Mouse (Mus musculus) megakaryocyte progenitor cell, adult 5-6 weeks (primary cell): ENCODE data around the gene Slc7a6os. TPM values are rescaled to one million over a fixed set of nuclear protein-coding genes. Genes with fewer than 3 reads are reported as not detected.

ENCODE experiments used
- ATAC-seq: replicated peaks from 2 replicates; pipeline ENCODE4 v1.8.0; 2016; ENCODE audit warnings: mild to moderate bottlenecking, moderate TSS enrichment, inconsistent platforms; ENCODE audit not compliant: poor library complexity
- total RNA-seq, 2 experiments: library from RNA; stranded (forward) in 1 of 2; stranded (reverse) in 1 of 2; fragments of 157-497, 149-512 nt in 1 of 2; fragments of 200-1000 nt in 1 of 2; gene quantifications; 2 replicates each; pipeline versions ENCODE4 v1.2.3 to v1.2.4; 2015 to 2017

Gene Slc7a6os
- total RNA-seq, 2 experiments from 2014 or later, result 39.5 to 54.2 TPM

DNA sequence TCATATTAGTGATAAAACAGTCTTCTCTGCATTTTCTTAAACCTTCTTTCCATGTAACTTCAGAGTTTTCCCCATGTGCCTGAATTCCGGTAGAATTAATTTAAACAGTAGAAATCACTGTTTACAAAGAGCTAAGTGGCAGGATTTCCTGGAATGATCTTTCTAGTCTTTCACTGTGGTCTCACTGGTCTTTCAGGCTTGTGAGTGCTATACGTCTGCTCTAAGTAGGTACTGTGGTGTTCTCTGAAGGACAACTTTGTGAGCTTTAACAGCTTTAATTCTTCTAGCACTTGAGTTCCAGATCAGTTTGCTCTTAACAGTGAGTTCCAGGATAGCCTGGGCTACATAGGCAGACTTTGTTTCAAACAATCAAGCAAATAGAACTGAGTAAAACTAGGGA, 32.3 kb downstream of the Slc7a6os start:
- ATAC-seq, result no peak

DNA sequence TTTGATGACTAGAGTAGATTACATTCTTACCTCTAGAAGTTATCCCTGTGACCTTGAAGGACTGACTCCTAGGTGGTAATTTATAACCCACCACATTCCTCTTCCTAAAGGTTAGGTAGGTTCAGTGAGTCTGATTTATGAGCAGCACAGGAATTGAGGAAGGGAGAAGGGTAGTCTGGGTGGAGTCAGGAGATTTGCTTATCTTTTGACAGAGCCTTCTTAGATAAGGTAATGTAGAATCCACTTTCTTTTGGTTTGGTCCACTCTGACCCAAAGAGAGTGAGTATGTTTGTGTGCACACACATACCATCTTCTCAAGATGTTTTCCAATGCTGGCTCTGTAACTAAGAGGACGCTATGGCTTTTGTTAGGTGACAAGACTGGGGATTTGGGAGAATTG, 33.1 kb downstream of the Slc7a6os start:
- no peak for ATAC-seq

DNA sequence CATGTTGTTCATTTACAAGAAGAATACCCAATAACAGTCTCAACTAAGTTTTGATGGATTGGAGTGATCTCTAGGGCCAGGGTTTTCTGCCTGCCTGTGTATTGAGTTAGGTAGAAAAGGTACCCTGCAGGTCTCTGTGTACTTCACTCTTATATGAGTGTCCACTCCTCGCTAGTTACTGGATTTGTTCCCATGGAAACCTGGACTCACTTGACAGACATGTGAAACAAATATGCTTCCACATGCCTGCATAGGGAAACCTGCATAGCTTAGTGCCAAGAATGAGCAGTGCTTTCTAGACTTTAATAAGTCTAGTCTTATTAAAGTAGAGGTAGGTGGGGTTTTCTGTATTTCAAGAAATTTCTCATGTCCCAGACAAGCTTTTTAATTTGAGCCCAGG, 33.8 kb downstream of the Slc7a6os start:
- no peak for ATAC-seq

DNA sequence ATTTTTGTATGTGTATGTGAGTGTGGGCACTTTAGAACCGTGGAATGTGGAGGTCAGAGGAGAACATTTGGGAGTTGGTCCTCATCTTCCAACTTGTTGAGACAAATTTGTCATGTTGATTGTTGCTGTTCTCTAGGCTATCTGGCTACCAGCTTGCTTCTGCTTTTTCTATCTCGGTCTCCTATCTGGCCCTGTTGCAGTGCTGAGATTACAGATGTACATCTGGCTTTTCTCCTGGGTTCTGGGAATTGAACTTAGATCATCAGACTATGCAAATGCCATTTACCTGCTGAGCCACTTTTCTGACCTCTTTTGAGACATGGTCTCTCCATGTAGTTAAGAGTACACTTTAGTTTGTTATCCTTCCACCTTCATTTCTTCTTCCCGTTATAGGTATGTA, 37.2 kb downstream of the Slc7a6os start:
- ATAC-seq, result no peak

DNA sequence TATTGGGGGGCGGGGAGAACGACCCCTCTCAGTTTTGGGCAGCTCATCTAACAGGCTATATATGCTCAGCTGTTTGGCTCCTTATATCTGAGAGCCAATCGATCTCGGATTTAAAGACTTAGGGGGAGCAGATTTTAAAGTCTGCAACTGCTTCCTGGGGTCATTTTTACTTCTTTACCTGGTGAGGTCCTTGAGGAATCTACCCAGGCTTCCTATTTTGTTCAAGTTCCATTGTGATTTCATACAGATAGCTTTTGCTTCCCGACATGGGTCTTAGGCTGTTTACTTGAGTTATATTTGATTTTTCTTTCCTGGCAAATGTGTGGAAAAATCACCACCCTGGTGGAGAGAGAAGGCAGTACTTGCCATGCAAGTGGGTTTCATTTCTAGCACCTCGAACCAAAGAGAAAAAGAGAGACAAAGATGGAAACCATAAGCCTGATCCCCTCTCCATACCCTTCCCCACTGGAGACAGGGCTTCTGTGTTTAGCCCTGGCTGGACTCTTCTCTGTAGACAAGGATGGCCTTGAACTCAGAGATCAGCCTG, 40.7 kb downstream of the Slc7a6os start:
- ATAC-seq, result no peak

DNA sequence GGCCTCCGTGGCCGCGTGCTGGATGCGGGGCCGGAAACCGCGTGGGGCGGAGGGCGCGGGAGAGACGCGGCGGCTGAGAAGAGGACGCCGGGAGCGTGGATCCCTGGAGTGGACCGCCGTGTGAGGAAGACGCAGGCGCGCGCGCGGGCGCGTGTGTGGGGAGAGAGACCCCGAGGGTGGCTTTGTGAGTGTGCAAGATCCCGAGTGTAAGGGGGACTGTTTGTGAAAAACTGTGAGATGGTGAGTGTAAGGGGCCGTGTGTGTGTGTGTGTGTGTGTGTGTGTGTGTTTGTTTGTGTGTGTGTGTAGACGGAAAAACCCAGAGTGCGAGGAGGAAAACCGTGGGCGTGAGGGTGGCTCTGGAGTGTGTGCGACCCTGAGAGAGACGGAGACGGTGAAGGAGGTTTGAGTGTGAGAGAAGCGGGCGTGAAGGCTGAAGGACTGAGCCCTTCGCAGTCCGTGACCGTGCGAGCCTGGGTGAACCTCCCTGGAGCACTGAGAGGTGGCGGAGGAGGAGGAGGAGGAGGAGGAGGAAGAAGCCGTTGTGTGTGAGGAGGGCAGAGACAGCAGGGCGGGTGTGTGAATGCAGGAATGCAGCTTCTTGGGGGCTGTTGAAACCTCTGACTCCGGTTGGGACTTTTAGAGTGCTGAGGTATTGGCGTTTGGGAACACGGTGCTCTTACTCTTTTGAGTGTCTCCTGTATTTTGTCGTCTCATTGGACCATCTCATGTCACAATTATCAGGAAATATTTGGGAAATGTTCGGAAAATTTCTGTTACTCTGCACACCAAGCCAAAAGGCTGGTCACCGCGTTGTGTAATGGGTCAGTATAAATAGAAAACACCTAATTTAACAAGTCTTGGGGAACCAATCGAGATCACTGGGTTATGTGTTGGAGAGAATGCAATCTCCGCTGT, 41.5 kb downstream of the Slc7a6os start:
- peak; percentile 47 for ATAC-seq

DNA sequence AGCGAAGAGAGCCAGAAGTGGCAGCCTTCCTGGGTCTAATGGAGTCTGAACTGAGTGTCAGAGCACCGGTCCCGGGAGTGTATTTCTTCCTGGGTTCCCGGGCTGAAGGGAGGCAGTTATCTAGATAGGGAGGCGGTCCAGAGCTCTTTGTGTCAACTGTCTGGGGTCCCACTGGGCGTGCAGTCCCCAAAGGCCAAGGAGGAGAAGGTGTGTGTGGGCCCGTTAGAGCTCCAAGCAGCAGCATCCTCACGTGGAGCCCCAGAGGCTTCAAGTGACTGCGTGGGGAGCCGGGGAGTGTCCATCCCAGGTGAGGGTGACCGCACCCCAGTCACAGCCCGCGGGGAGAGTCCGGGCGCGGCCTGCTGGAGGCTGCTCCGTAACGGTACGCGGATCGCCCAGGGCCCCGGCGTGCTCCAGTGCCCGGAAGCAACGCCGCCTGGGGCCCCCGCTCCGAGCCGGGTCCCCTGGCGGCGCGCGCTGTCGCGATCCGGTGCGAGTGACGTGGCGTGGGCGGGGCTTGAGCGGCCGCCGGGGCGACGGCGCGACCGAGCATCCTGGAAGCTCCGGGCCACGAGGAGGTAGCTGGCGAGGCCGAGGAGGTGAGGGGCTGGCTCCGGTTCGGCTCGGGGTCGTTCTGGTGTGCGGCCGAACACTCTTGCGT, 42.2 kb downstream of the Slc7a6os start, which contains the start of gene Slc7a6:
TSS of gene Slc7a6 (plus strand) at position 502 of the 661 bp plus-strand sequence.
- ATAC-seq, result peak; percentile 80

DNA sequence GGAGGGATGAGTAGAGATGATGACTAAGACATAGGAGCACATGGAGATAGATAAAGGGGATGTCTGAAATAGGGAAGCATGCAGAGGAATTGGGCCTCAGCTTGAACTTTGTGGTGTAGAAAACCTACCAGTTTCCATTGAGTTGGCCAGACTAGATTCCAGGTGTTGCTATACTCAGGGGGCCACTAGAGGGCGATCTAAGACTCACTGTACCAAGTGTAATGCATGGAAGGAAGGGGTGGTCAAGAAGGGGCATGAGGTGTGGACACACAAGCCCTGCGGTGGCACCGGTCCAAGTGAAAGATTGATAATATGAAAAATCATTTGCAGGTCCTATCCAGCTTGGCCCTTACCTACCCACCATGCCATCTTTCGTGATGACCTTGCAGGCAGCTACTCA, 45.3 kb downstream of the Slc7a6os start:
- ATAC-seq, result peak; percentile 65

DNA sequence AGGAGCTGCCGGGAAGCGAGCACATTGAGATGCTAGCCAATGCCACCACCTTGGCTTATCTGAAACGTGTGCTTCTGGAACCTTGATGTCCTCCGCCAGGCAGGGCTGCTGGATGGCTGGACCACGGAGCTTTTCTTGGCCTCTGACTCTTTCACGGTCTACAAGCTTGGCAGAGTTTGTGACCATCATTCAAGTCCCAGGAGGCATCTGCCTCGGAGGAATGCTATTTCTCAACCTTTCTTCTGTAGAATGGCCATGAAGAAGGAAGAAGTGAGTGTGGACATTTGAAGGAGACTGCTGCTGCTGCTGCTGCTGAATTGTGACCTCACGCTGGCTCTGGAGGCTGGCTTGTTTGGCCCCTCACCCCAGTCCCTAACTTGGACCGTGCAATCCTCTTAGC, 47.5 kb downstream of the Slc7a6os start:
- ATAC-seq, result no peak

DNA sequence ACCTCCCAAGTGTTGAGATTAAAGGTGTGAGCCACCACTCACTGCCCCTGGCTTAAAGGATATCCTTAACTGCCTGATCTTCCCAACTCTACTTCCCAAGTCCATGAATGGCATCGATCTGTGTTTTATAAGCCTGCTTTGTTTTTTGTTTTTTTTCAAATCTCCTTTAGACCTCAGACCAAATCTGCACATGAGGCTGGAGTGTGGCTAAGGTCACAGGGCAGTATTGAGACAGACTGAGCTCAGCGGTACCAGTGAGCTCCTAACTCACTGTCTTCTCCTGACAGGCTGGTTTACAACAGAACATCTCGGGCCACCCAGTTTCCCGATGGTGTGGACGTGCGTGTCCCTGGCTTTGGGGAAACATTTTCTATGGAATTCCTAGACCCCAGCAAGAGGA, 50.9 kb downstream of the Slc7a6os start:
- ATAC-seq, result no peak

DNA sequence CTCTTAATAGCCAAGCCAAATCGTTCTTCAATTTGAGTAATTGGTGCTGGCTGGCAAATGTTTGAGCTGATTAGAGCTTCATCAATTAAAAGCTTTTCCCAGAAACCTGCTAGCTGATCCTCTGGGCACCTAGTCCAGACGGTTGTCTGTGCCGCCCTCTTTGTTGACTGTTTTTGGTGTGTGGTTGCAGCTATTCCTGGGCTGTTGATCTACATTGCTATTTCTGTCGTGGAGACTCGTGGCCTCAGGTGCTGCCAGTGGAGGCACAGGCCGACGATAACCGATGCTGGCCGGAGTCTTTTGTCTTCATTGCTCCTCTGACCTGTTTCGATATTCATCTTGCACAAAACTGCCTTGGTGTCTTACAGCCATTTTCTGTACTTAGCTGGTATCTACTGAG, 52.4 kb downstream of the Slc7a6os start:
- no peak for ATAC-seq

DNA sequence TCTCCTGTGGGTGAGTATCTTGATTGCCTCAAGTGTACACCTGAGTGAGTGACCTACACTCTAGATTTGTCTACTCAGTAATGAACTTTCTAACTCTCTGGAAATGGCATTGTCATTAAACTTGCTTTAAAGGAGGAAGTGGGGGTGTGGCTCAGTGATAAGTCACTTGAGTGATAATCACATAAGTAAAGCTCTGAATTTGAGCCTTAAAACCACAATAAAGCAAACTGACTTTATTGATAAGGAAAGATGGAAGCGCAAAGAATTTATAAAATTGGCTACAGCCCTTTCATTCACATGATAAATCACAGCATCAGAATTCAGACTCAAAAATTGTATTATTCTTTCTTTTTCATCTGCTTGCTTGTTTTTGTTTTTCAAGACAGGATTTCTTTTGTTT, 53.3 kb downstream of the Slc7a6os start:
- ATAC-seq, result peak; percentile 44

DNA sequence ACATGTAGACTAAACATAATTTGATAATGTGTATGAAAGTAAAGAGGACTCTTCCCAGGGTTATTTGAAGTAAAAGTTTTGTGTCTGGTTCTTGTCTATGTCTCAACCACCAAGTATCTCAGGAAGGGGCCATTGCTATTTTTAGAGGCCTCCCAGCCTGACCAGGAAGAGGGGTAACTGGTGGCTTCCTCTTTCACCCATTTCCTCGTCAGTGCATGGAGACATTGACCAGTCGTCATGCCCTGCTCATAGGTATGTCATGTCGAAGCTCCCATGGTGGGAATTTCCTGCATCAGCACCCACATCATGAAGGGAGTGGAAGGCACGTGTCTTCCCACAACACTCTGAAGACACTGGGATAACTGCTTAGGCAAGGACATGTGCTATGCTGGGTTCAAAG, 57.9 kb downstream of the Slc7a6os start:
- peak; percentile 29; the same call in 1 of the 2 replicates for ATAC-seq

DNA sequence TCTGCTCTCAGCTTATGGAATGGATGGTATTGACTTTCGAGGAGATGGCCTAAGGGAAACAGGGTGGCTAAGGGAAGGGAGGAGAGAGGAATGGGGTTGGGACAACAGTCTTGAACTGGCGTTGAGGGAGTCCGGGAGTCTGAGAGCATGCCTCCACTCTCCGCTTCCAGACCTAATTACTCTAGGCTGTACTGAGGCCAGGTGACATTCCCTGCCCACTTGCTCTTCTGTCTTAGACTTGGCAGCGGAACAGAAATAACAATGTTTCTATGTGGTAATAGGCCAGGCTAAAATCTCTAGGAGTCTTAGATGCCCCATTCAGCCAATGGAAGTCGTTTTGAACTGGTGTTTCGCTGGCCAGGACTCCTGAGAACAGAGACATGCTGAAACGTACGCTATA, 59.7 kb downstream of the Slc7a6os start:
- ATAC-seq, result no peak

Other genes with a start within 250 kb of the Slc7a6os start
- gene Slc12a4, start 244.8 kb downstream of the Slc7a6os start, total RNA-seq (2015), result 2.0 and 3.5 TPM in 2 replicates
- gene Slc12a4, start 244.8 kb downstream of the Slc7a6os start, total RNA-seq (2017), result 7.7 and 8.4 TPM in 2 replicates
- gene Dpep3, start 231.5 kb downstream of the Slc7a6os start, total RNA-seq (2015), result not detected in 2 replicates
- not detected in 2 replicates for gene Dpep3, start 231.5 kb downstream of the Slc7a6os start, total RNA-seq (2017)
- gene Dus2, start 219.6 kb downstream of the Slc7a6os start, total RNA-seq (2015), result 7.9 and 12.0 TPM in 2 replicates
- 10.8 and 20.3 TPM in 2 replicates for gene Dus2, start 219.6 kb downstream of the Slc7a6os start, total RNA-seq (2017)
- not detected in 2 replicates for gene Dpep2nb, start 205.0 kb downstream of the Slc7a6os start, total RNA-seq (2015)
- gene Dpep2nb, start 205.0 kb downstream of the Slc7a6os start, total RNA-seq (2017), result not detected in 2 replicates
- gene Ddx28, start 199.1 kb downstream of the Slc7a6os start, total RNA-seq (2015), result 8.6 and 12.0 TPM in 2 replicates
- gene Ddx28, start 199.1 kb downstream of the Slc7a6os start, total RNA-seq (2017), result 18.2 and 20.8 TPM in 2 replicates
- gene Nfatc3, start 152.1 kb downstream of the Slc7a6os start, total RNA-seq (2015), result 112 and 126 TPM in 2 replicates
- 25.2 and 32.7 TPM in 2 replicates for gene Nfatc3, start 152.1 kb downstream of the Slc7a6os start, total RNA-seq (2017)
- gene Esrp2, start 74.0 kb downstream of the Slc7a6os start, total RNA-seq (2015), result not detected in 2 replicates
- gene Esrp2, start 74.0 kb downstream of the Slc7a6os start, total RNA-seq (2017), result not detected in 2 replicates
- 18.6 and 20.1 TPM in 2 replicates for gene Pla2g15, start 60.5 kb downstream of the Slc7a6os start, total RNA-seq (2015)
- gene Pla2g15, start 60.5 kb downstream of the Slc7a6os start, total RNA-seq (2017), result 16.0 and 18.8 TPM in 2 replicates
- gene Slc7a6, start 42.1 kb downstream of the Slc7a6os start, total RNA-seq (2015), result 25.3 and 32.8 TPM in 2 replicates
- gene Slc7a6, start 42.1 kb downstream of the Slc7a6os start, total RNA-seq (2017), result 20.8 and 27.6 TPM in 2 replicates
- gene Prmt7, start within 50 bp of the Slc7a6os start, total RNA-seq (2015), result 14.6 and 16.2 TPM in 2 replicates
- gene Prmt7, start within 50 bp of the Slc7a6os start, total RNA-seq (2017), result 41.0 and 45.8 TPM in 2 replicates
- not detected in 2 replicates for gene Smpd3, start 127.1 kb upstream of the Slc7a6os start, total RNA-seq (2015)
- not detected in 2 replicates for gene Smpd3, start 127.1 kb upstream of the Slc7a6os start, total RNA-seq (2017)
- 5.9 and 10.2 TPM in 2 replicates for gene Zfp90, start 204.4 kb upstream of the Slc7a6os start, total RNA-seq (2015)
- 6.2 and 8.4 TPM in 2 replicates for gene Zfp90, start 204.4 kb upstream of the Slc7a6os start, total RNA-seq (2017)